Mouse (Mus musculus) G1E (cell line): Measurements from ENCODE around the gene Pak3. TPM values are rescaled to one million over a fixed set of nuclear protein-coding genes. Genes with fewer than 3 reads are reported as not detected.
A peak's percentile ranks its signal among the peaks of the same experiment; 100 is the strongest.
"Not testable (repeated sequence)": the region's sequence is repeated elsewhere in the genome, so short reads cannot be mapped to it uniquely, and the experiment has no call there.

Experiments
- ATAC-seq: 2 replicates; pipeline ENCODE4 v1.8.0; 2016; ENCODE audit warnings: mild to moderate bottlenecking; ENCODE audit not compliant: insufficient number of reproducible peaks, poor library complexity, low FRiP score, severe bottlenecking; ENCODE audit errors: extremely low read depth
- DNase-seq: peaks from one replicate; pipeline ENCODE4 v3.0.0; 2012; ENCODE audit warnings: low spot score
- H3K27me3 ChIP-seq: 2 replicates; pipeline ENCODE4 v1.6.1; 2012; ENCODE audit warnings: mild to moderate bottlenecking, low read length, inconsistent platforms; ENCODE audit not compliant: insufficient read depth
- H3K36me3 ChIP-seq: replicated peaks from 2 replicates; pipeline ENCODE3; 2012; ENCODE audit warnings: mild to moderate bottlenecking, inconsistent platforms
- H3K4me1 ChIP-seq: 2 replicates; pipeline ENCODE4 v1.6.1; 2012; ENCODE audit warnings: low read depth, low read length, inconsistent platforms, mixed read lengths; ENCODE audit not compliant: insufficient read depth
- H3K4me3 ChIP-seq: 2 replicates; pipeline ENCODE4 v1.5.1; 2012; ENCODE audit warnings: low read depth, mild to moderate bottlenecking, inconsistent platforms, low read length, moderate library complexity, mixed read lengths
- H3K9me3 ChIP-seq: replicated peaks from 2 replicates; pipeline ENCODE4 v1.6.1; 2012; ENCODE audit warnings: inconsistent platforms
- CTCF ChIP-seq: IDR thresholded peaks from 2 replicates; pipeline ENCODE4 v1.5.1; 2012; ENCODE audit warnings: low read depth, low read length, inconsistent platforms, mixed read lengths
- GATA1 ChIP-seq: IDR thresholded peaks from 2 replicates; pipeline ENCODE4 v1.6.1; 2012; ENCODE audit warnings: borderline replicate concordance, low read length, inconsistent platforms, mixed read lengths
- GATA2 ChIP-seq: IDR thresholded peaks from 2 replicates; pipeline ENCODE4 v1.6.1; 2012; ENCODE audit warnings: low read depth, low read length, inconsistent platforms, borderline replicate concordance
- POLR2AphosphoS5 ChIP-seq: IDR thresholded peaks from 2 replicates; pipeline ENCODE4 v1.6.1; 2012; ENCODE audit warnings: low read depth, low read length, inconsistent platforms; ENCODE audit not compliant: insufficient replicate concordance
- TAL1 ChIP-seq: conservative IDR thresholded peaks from 2 replicates; pipeline ENCODE4 v1.6.1; 2012; ENCODE audit warnings: low read depth, low read length, inconsistent platforms, mixed read lengths
- polyA plus RNA-seq: library from polyadenylated mRNA; stranded (reverse); fragments of >175 nt; gene quantifications from 2 replicates; pipeline ENCODE4 v1.2.3, GENCODE M21; 2012
- total RNA-seq, 2 experiments: library from RNA; stranded (forward) in 1 of 2; stranded (reverse) in 1 of 2; fragments of 200-1000 nt in 1 of 2; fragments of >200 nt in 1 of 2; fragmentation: Nextera tagmentation in 1 of 2; gene quantifications; 2 replicates each; pipeline ENCODE4 v1.2.3; 2014 to 2017

Pak3 gene
- total RNA-seq (2014; fragmentation: Nextera tagmentation) (not detected in 2 replicates), total RNA-seq (2017) (under 0.01 and 0.05 TPM in 2 replicates), polyA plus RNA-seq (not detected in 2 replicates)

DNA sequence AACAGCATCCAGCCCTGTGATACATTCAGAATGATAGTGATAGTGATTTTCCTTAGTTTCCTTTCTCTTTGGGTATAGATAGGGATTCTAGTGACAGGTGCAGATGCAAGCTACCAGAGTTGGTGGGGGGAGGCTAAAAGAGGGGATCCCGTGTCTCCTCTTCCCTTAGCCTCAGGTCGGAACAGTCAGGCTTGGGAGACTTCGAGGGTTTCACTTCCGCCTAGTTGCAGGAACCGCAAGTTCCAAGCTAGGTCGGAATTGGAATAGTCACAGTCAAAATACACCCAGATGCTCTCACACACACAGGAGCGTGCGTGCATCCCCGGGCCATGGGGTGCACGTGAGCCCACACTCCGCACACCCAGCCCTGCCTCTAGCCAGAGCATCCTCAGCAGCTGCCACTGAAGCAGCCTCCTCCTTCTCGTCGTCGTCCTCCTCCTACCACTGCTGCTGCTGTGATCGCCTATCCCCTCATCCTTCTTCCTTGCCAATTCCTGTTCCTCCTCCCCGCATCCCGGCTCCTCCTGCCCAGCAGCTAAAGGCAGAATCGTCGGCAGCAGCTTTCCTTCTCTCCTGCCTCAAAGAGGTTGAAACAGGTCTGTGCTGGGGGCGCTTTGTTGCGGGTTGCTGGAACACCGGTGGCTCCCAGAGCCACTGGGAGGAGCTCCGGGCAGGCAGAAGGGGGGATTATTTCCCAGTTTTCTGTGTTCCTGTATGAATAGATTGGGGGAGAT is at the start of gene Pak3:
Gene Pak3, plus strand, starts transcription at position 424 of the 734 bp plus-strand sequence.
- Histone ChIP-seq H3K4me3 (no peak within 1 kb of the TSS), H3K27me3 (peaks cover 6% of the 10 kb centered on the region; the same call in 1 of the 2 replicates), H3K9me3 (no peaks in the 10 kb centered on the region), H3K4me1 (no peaks in the 10 kb centered on the region), H3K36me3 (no peaks in the 10 kb centered on the region)
- DNase-seq (no peak), ATAC-seq (no peak)
- TF ChIP-seq GATA1 = no peak
- no peak for TF ChIP-seq POLR2AphosphoS5
- no peak for TF ChIP-seq TAL1
- no peak for TF ChIP-seq CTCF
- TF ChIP-seq GATA2 = no peak

DNA sequence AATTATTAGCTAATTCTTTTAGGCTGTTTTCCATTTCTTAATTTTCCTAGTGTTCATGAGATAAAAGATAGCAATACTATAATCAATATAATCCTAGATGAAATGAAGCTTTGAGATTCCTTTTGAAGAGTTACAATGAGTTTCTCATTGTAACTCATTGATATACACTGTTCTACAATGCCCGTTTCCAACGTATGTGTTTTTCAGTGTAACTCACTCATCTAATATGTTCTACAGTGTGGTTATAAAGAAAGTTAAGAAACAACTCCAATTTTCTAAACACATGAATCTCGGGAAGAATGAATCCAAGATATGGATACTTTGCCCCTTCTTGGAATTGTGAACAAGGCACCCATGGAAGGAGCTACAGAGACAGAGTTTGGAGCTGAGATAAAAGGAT is 35.5 kb upstream of the Pak3 start:
- DNase-seq (no peak), ATAC-seq (peak; percentile 100)
- H3K27me3 ChIP-seq = no peaks in the 10 kb centered on the region
- H3K4me3 ChIP-seq = no peak overlapping the region
- H3K9me3 ChIP-seq = no peaks in the 10 kb centered on the region
- peak; percentile 87 for TF ChIP-seq GATA2
- no peak for TF ChIP-seq GATA1
- TF ChIP-seq CTCF = peak; percentile 60
- 0 out of 2 replicates have a peak, but pooled peaks have one; percentile 42 for TF ChIP-seq TAL1
- TF ChIP-seq POLR2AphosphoS5 = no peak
- H3K36me3 ChIP-seq = no peaks in the 10 kb centered on the region
- no peaks in the 10 kb centered on the region for H3K4me1 ChIP-seq

DNA sequence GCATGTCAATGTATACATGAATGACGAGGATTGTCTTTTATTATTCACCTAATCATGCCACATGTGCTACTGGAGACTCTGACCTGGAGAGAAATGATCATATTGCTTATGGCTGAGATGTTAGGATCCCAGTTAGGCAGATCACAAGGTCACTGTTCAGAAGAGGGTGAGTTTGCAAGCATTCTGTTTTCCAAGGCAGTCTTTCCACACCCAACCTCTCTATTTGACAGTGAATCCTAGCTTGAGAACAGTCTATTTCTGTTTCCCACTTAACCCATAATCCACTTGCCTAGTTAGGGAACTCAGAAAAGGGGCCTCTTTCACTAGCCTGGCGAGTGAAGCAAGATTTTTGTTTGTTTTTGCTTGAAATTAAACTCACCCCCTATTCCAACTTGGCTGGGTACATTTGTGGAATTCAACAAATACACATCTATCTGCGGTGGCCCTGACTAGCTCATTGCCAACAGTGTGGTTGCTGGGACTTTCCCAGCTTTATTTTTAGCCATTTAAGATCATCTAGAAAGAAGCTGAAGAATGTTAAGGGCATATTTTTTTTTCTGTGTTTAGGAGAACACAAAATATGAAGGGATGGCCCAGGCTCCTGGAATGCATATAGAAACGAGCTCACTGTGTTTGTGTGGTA is 17.2 kb upstream of the Pak3 start:
- no peak overlapping the region for H3K4me3 ChIP-seq
- DNase-seq (no peak), ATAC-seq (no peak)

DNA sequence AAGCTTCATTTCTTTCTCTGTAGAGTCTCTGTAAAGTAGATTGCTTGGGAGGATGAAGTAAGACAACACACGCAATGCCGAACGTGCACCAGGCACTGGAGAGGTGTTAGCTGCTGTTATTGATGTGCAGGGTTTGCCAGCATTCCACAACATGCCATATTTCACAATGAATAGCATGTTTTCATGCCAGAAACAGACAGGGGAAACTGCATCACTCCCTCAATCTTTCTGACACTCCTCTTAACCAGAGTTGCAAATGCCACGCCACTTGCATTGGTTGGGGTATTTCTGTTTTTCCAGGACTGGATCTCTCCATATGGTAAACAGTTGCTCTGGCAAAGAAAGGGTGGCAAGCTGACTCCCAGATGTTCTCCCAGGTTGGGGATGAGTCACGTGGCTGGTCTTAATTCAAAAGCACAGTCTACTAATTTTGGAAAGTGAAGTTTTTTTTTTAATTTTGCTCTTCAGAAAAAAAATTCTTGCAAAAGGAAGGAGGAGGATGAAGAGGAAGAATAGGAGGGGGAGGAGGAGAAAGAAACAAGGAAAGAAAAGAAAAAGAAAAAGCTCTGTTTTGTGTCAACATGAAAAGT is 16.5 kb upstream of the Pak3 start:
- Histone ChIP-seq H3K9me3 (no peaks in the 10 kb centered on the region), H3K27me3 (no peaks in the 10 kb centered on the region), H3K4me3 (no peak overlapping the region), H3K4me1 (no peaks in the 10 kb centered on the region), H3K36me3 (no peaks in the 10 kb centered on the region)
- TF ChIP-seq CTCF (no peak), POLR2AphosphoS5 (no peak), GATA1 (no peak), TAL1 (no peak), GATA2 (no peak)
- no peak for DNase-seq
- ATAC-seq = no peak

More for the DNA sequence above, 17.2 kb upstream of the Pak3 start:
- Histone ChIP-seq H3K9me3 (no peaks in the 10 kb centered on the region), H3K27me3 (no peaks in the 10 kb centered on the region), H3K36me3 (no peaks in the 10 kb centered on the region), H3K4me1 (no peaks in the 10 kb centered on the region)
- no peak for TF ChIP-seq TAL1
- no peak for TF ChIP-seq GATA1
- TF ChIP-seq GATA2 = no peak
- no peak for TF ChIP-seq CTCF
- TF ChIP-seq POLR2AphosphoS5 = no peak

DNA sequence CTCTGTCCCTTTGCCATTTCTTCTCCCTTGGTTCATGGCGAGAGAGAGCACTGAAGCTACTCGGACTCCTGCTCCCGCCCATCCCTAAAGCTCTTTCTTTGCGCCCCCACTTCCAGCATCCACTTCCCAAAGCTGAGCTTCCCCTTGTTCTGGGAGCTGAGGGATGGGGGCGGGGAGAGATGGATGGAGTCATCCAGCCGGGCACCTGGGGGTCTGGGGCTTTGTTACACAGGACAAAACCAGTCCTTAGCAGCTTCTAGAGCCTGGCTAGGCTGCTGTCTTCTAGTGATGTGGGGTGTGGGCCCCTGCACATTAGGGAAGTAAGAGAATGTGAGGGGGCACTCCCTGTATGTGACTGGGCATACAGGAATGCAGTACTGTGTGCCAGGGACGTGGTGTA is 526 bp downstream of the Pak3 start:
- ATAC-seq (no peak), DNase-seq (no peak)
- no peaks in the 10 kb centered on the region for H3K9me3 ChIP-seq
- peaks cover 6% of the 10 kb centered on the region; the same call in 1 of the 2 replicates for H3K27me3 ChIP-seq
- no peaks in the 10 kb centered on the region for H3K36me3 ChIP-seq
- H3K4me3 ChIP-seq = no peak overlapping the region
- TF ChIP-seq TAL1 (no peak), CTCF (no peak), GATA1 (no peak), POLR2AphosphoS5 (no peak), GATA2 (no peak)
- H3K4me1 ChIP-seq = no peaks in the 10 kb centered on the region

DNA sequence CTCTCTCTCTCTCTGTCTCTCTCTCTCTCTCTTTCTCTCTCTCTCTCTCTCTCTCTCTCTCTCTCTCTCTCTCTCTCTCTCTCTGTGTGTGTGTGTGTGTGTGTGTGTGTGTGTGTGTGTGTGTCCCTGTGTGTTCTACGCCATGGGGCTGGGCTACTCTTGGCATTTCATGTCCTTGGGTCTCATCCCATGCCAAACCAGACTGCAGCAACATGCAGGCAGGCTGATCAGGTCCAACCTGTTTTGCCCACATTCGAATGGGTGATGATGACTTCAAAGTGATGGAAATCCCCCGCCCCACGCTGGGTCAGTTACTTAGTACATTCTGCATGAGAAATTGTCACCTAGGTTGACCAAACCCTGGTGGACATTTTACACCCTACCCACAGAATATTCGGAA is 1.1 kb downstream of the Pak3 start:
- not testable (repeated sequence) for H3K4me3 ChIP-seq, H3K9me3 ChIP-seq, DNase-seq, H3K36me3 ChIP-seq, H3K4me1 ChIP-seq, ATAC-seq, H3K27me3 ChIP-seq
